Mouse (Mus musculus): ENCODE results near the gene Polr1e. TPM values are rescaled to one million over a fixed set of nuclear protein-coding genes. Genes with fewer than 3 reads are reported as not detected.
"Not testable (repeated sequence)": the region's sequence is repeated elsewhere in the genome, so short reads cannot be mapped to it uniquely, and the experiment has no call there.

Polr1e gene
- polyA plus RNA-seq, 1 experiment from 2014 or later = 58.6 TPM

DNA sequence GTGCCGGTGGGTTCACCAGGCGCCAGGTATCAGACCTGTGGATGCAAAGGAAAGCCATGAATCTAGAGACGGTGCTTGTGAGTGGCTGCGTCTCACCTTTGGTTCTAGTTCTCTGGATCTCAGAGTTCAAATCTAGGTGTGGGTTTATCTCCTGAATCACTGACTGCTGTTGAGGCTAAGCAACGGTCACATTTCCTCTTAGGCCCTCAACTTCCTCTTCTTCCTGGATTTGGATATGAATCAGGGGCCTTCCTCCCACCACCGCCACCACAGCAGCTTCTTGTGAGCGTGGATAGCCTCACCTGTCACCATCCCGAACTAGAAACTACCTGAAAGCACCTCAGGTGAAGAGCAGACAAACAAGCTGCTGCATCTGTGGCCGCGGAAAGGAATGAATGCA, 17.7 kb downstream of the Polr1e start:
- Histone ChIP-seq H3K4me3 (ENCODE audit: low read depth, low read length) (no peak overlapping the region), H3K36me3 (ENCODE audit: control insufficient read depth, insufficient read depth, low read length) (peaks cover 10% of the 10 kb centered on the region; the same call in 1 of the 2 replicates), H3K27ac (ENCODE audit: low read depth, low read length) (no peak overlapping the region), H3K4me2 (no peak overlapping the region), H3K4me1 (replicated peaks; ENCODE audit: control insufficient read depth, insufficient read depth, low read length) (no peaks in the 10 kb centered on the region), H3K9ac (ENCODE audit: low read depth, low read length) (no peak overlapping the region), H3K9me3 (ENCODE audit: control insufficient read depth, low read length) (no peaks in the 10 kb centered on the region), H3K27me3 (replicated peaks; ENCODE audit: control insufficient read depth, insufficient read depth, low read length) (no peaks in the 10 kb centered on the region)
- ATAC-seq (replicated peaks; ENCODE audit: low FRiP score) (no peak), DNase-seq (ENCODE audit: low spot score) (no peak)
- 74% methylated on average over 10 of the region's 10 CpGs for WGBS

DNA sequence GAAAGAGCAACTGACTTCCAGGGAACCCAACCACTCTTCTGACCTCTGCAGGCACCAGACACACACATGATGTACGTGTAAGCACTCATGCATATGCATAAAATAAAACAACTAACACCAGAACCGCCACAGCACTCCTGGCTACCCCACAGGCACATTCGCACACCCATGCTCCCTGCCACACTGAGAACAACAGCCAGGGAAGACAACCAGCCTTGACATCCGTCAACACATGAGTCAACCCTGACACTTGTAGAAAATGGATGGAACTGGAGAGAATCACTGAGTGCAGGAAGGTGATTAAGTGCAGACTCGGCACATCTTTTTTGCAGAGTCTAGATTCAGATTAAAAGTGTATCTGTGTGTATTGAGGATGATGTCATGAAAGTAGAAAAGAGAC, 18.2 kb downstream of the Polr1e start:
- H3K4me3 ChIP-seq (ENCODE audit: low read depth, low read length) = no peak overlapping the region
- no peaks in the 10 kb centered on the region for H3K4me1 ChIP-seq (replicated peaks; ENCODE audit: control insufficient read depth, insufficient read depth, low read length)
- no peaks in the 10 kb centered on the region for H3K9me3 ChIP-seq (ENCODE audit: control insufficient read depth, low read length)
- no peak overlapping the region for H3K27ac ChIP-seq (ENCODE audit: low read depth, low read length)
- no peak overlapping the region for H3K4me2 ChIP-seq
- DNase-seq (ENCODE audit: low spot score) = no peak
- H3K9ac ChIP-seq (ENCODE audit: low read depth, low read length) = no peak overlapping the region
- no peaks in the 10 kb centered on the region for H3K27me3 ChIP-seq (replicated peaks; ENCODE audit: control insufficient read depth, insufficient read depth, low read length)
- no peak for ATAC-seq (replicated peaks; ENCODE audit: low FRiP score)
- 81% methylated on average over 5 of the region's 5 CpGs for WGBS
- H3K36me3 ChIP-seq (ENCODE audit: control insufficient read depth, insufficient read depth, low read length) = peaks cover 6% of the 10 kb centered on the region; the same call in 1 of the 2 replicates

DNA sequence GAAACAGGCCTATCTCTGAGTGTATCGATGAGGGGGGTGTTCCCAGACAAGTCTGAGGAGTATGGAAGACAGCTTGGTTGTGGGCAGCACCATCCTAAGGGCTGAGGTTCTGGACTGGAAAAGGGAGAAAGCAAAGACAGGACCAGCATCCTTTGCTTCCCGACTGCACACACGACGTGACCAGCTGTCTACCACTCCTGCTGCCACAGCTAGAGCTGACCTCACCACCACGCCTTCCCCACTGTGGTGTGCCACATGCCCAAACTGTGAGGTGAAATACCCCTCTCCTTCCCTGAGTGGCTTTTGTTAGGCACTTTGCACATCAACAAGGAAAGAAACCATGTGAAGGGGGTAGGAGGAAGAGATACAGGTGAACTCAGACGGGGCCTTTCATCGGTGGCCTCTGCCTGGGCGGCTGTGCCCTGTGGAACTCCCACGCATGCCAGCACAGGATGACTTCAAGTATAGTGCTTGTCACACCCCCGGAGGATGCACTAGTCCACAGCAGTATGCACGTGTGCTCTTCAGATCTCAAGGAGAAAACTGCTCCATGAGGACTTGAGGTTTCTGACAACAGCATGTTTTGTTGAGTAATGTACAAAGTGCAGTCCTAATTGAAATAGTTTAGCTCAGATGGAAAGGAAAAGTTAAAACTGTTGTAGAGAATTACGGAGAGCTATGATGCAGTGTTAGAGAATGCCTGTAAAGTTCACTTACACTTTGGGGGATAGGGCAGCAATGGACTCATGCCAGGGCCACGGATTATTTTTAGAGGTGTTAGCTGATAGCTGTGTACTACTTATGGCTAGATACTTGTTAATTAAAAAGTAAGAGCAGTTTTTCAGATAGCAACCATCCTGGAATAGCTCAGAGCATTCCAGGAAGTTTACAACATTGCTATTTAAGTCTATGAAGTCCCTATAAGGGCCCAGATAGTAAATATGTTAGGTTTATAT, 19.4 kb downstream of the Polr1e start:
- H3K4me1 ChIP-seq (replicated peaks; ENCODE audit: control insufficient read depth, insufficient read depth, low read length) = no peaks in the 10 kb centered on the region
- no peak for DNase-seq (ENCODE audit: low spot score)
- H3K9ac ChIP-seq (ENCODE audit: low read depth, low read length) = no peak overlapping the region
- no peak overlapping the region for H3K4me2 ChIP-seq
- 80% methylated on average over 13 of the region's 13 CpGs for WGBS
- ATAC-seq (replicated peaks; ENCODE audit: low FRiP score) = no peak
- H3K27me3 ChIP-seq (replicated peaks; ENCODE audit: control insufficient read depth, insufficient read depth, low read length) = no peaks in the 10 kb centered on the region
- 0 out of 2 replicates have a peak, but pooled peaks cover 2% of the 10 kb centered on the region for H3K36me3 ChIP-seq (ENCODE audit: control insufficient read depth, insufficient read depth, low read length)
- no peak overlapping the region for H3K4me3 ChIP-seq (ENCODE audit: low read depth, low read length)
- H3K9me3 ChIP-seq (ENCODE audit: control insufficient read depth, low read length) = no peaks in the 10 kb centered on the region
- H3K27ac ChIP-seq (ENCODE audit: low read depth, low read length) = no peak overlapping the region

DNA sequence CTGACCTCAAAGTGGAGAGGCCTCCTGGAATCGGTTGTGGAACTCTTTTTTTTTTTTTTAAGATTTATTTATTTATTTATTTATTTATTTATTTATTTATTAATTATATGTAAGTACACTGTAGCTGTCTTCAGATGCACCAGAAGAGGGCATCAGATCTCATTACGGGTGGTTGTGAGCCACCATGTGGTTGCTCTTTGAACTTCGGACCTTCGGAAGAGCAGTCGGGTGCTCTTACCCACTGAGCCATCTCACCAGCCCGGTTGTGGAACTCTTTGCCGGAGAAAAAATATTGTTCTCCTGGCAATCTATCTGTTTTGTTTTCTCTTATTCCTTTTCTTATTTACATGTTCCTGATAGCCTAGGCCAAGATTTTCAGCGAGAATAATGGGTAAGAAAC, 20.5 kb downstream of the Polr1e start:
- WGBS = 47% methylated on average over 8 of the region's 8 CpGs
- H3K36me3 ChIP-seq (ENCODE audit: control insufficient read depth, insufficient read depth, low read length); H3K9me3 ChIP-seq (ENCODE audit: control insufficient read depth, low read length); H3K9ac ChIP-seq (ENCODE audit: low read depth, low read length); ATAC-seq (replicated peaks; ENCODE audit: low FRiP score); H3K4me2 ChIP-seq; H3K4me3 ChIP-seq (ENCODE audit: low read depth, low read length); H3K27me3 ChIP-seq (replicated peaks; ENCODE audit: control insufficient read depth, insufficient read depth, low read length); DNase-seq (ENCODE audit: low spot score); H3K27ac ChIP-seq (ENCODE audit: low read depth, low read length); H3K4me1 ChIP-seq (replicated peaks; ENCODE audit: control insufficient read depth, insufficient read depth, low read length): not testable (repeated sequence)

- 85% methylated on average over 7 of the region's 7 CpGs for WGBS
- not testable (repeated sequence) for H3K36me3 ChIP-seq (ENCODE audit: control insufficient read depth, insufficient read depth, low read length); H3K9me3 ChIP-seq (ENCODE audit: control insufficient read depth, low read length); ATAC-seq (replicated peaks; ENCODE audit: low FRiP score); H3K4me2 ChIP-seq; H3K27me3 ChIP-seq (replicated peaks; ENCODE audit: control insufficient read depth, insufficient read depth, low read length); DNase-seq (ENCODE audit: low spot score); H3K9ac ChIP-seq (ENCODE audit: low read depth, low read length); H3K4me1 ChIP-seq (replicated peaks; ENCODE audit: control insufficient read depth, insufficient read depth, low read length); H3K27ac ChIP-seq (ENCODE audit: low read depth, low read length); H3K4me3 ChIP-seq (ENCODE audit: low read depth, low read length)
Measured at GRCm38 (mm10) chr4:45039546-45039945, 21.2 kb downstream of the Polr1e start.

DNA sequence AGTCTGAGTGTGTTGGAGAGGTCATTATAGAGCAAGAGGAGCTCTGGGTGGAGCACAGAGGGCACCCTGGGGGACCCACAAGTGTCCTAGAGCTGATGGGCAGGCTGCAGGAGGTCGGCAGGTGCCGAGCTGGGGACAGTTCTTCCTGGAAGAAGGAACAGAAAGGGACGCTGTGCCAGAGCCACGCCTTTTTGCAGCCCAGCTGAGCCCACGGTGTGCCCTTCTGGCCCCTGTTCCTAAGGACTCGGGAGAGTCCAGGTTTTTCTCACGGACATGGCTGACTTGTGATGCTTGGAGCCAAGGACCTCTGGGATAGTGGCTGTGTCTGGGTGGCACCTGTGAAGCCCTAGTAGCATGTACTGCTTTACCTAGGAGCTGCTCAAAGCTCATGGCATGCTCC, 22.4 kb downstream of the Polr1e start:
- Histone ChIP-seq H3K27me3 (replicated peaks; ENCODE audit: control insufficient read depth, insufficient read depth, low read length) (no peaks in the 10 kb centered on the region), H3K27ac (ENCODE audit: low read depth, low read length) (no peak overlapping the region), H3K9ac (ENCODE audit: low read depth, low read length) (no peak overlapping the region), H3K4me3 (ENCODE audit: low read depth, low read length) (no peak overlapping the region), H3K9me3 (ENCODE audit: control insufficient read depth, low read length) (no peaks in the 10 kb centered on the region), H3K4me1 (replicated peaks; ENCODE audit: control insufficient read depth, insufficient read depth, low read length) (no peaks in the 10 kb centered on the region), H3K36me3 (ENCODE audit: control insufficient read depth, insufficient read depth, low read length) (no peaks in the 10 kb centered on the region), H3K4me2 (no peak overlapping the region)
- no peak for ATAC-seq (replicated peaks; ENCODE audit: low FRiP score)
- DNase-seq (ENCODE audit: low spot score) = no peak
- 80% methylated on average over 7 of the region's 7 CpGs for WGBS

DNA sequence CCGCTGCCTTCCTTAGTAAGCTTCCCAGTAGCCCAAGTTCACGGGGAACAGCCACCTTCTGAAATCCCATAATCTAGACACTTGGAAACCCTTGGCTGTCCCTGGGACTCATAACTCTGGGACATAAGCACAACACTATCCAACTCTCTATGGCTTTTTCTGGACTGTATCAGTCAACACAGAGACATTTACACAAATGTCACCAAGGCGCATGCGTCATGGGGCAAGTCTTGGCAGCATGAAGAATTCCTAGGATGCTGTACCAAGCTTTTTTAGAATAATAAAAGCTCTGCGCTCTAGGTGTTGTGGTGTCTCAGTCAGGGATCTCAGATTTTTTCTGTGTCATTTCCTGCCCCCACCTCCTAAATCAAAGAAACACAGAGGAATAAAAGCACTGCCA, 28.3 kb downstream of the Polr1e start:
- ATAC-seq (replicated peaks; ENCODE audit: low FRiP score) (no peak), DNase-seq (ENCODE audit: low spot score) (no peak)
- WGBS = 90% methylated on average over 5 of the region's 5 CpGs
- Histone ChIP-seq H3K9me3 (ENCODE audit: control insufficient read depth, low read length) (no peaks in the 10 kb centered on the region), H3K9ac (ENCODE audit: low read depth, low read length) (no peak overlapping the region), H3K27ac (ENCODE audit: low read depth, low read length) (no peak overlapping the region), H3K4me1 (replicated peaks; ENCODE audit: control insufficient read depth, insufficient read depth, low read length) (no peaks in the 10 kb centered on the region), H3K27me3 (replicated peaks; ENCODE audit: control insufficient read depth, insufficient read depth, low read length) (no peaks in the 10 kb centered on the region), H3K4me2 (no peak overlapping the region), H3K36me3 (ENCODE audit: control insufficient read depth, insufficient read depth, low read length) (no peaks in the 10 kb centered on the region), H3K4me3 (ENCODE audit: low read depth, low read length) (no peak overlapping the region)

DNA sequence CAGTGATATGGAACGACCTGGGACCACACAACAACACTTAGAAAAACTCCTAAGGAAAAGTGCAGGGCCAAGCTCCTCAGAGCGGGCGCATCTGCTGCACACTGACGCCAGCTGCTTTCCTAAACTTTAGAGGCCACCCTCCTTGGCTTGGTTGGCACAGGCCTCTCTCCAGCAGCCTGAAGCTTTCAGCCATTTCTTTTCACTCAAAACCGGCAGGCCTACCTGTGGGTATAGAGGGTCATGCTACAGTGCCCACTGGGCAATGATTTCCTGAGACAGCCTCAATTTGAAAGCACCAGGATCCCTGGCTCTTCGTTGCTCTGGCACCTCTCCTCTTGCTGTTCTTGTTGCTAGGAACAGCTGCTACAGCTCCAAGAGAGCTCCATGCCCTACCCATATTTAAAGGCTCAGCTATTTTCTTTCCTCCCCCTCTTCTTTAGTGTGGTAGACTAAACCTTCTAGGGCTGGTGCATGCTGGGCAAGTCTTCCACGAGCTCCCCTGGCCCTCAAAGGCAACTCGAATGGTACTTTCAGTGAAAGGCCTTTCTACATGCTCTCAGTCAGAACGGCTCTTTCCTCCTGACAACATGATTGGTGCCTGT, 29.0 kb downstream of the Polr1e start:
- H3K27me3 ChIP-seq (replicated peaks; ENCODE audit: control insufficient read depth, insufficient read depth, low read length) = no peaks in the 10 kb centered on the region

DNA sequence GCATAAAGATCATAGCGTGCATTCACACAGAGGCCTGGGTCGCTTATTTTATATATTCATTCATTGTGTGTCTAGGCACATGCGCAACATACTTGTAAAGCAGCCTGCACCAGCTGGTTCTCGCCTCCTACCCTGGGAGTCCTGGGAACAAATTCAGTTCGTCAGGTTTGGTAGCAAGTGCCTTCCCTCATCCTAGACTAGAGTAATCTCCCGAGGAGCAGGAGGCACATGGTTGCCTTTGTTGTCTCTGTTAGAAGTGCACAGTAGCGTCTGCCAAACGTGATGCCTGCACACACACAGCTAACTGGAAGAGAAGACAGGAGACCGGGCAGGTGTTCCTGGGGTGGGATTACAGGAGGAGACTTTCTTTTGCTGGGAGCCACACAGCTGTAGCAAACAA, 29.6 kb downstream of the Polr1e start:
- ATAC-seq (replicated peaks; ENCODE audit: low FRiP score) (no peak), DNase-seq (ENCODE audit: low spot score) (no peak)
- WGBS = 82% methylated on average over 9 of the region's 9 CpGs
- no peaks in the 10 kb centered on the region for H3K4me1 ChIP-seq (replicated peaks; ENCODE audit: control insufficient read depth, insufficient read depth, low read length)
- H3K9ac ChIP-seq (ENCODE audit: low read depth, low read length) = no peak overlapping the region
- no peaks in the 10 kb centered on the region for H3K9me3 ChIP-seq (ENCODE audit: control insufficient read depth, low read length)
- H3K4me3 ChIP-seq (ENCODE audit: low read depth, low read length) = no peak overlapping the region
- H3K36me3 ChIP-seq (ENCODE audit: control insufficient read depth, insufficient read depth, low read length) = no peaks in the 10 kb centered on the region
- H3K27me3 ChIP-seq (replicated peaks; ENCODE audit: control insufficient read depth, insufficient read depth, low read length) = no peaks in the 10 kb centered on the region
- H3K27ac ChIP-seq (ENCODE audit: low read depth, low read length) = no peak overlapping the region
- no peak overlapping the region for H3K4me2 ChIP-seq

More for the DNA sequence above, 29.0 kb downstream of the Polr1e start:
- DNase-seq (ENCODE audit: low spot score) (no peak), ATAC-seq (replicated peaks; ENCODE audit: low FRiP score) (no peak)
- H3K4me1 ChIP-seq (replicated peaks; ENCODE audit: control insufficient read depth, insufficient read depth, low read length) = no peaks in the 10 kb centered on the region
- H3K4me3 ChIP-seq (ENCODE audit: low read depth, low read length) = no peak overlapping the region
- no peaks in the 10 kb centered on the region for H3K36me3 ChIP-seq (ENCODE audit: control insufficient read depth, insufficient read depth, low read length)
- no peak overlapping the region for H3K27ac ChIP-seq (ENCODE audit: low read depth, low read length)
- H3K9ac ChIP-seq (ENCODE audit: low read depth, low read length) = no peak overlapping the region
- H3K4me2 ChIP-seq = no peak overlapping the region
- no peaks in the 10 kb centered on the region for H3K9me3 ChIP-seq (ENCODE audit: control insufficient read depth, low read length)
- 89% methylated on average over 9 of the region's 9 CpGs for WGBS
